Mouse (Mus musculus) cortical plate, adult 2 months (tissue): Measurements from ENCODE around the gene Pi4k2a.

ENCODE experiments used
- CTCF ChIP-seq: fragments of 200-500 bp; IDR thresholded peaks from 2 replicates; pipeline ENCODE4 v1.5.1; 2011; ENCODE audit warnings: mild to moderate bottlenecking, control low read depth, low read length; ENCODE audit not compliant: insufficient read depth; ENCODE audit errors: extremely low read depth
- POLR2A ChIP-seq: fragments of 200-500 bp; IDR thresholded peaks from 2 replicates; pipeline ENCODE4 v1.6.1; 2011; ENCODE audit warnings: mild to moderate bottlenecking, low read length, control low read depth; ENCODE audit not compliant: insufficient read depth; ENCODE audit errors: extremely low read depth

GRCm38 (mm10) chr19:42166766-42167165 is 76.5 kb downstream of the Pi4k2a start:
- TF ChIP-seq CTCF: no peak
- no peak for TF ChIP-seq POLR2A
